Mouse (Mus musculus): ENCODE measurements around the gene Med7. TPM values are rescaled to one million over a fixed set of nuclear protein-coding genes. Genes with fewer than 3 reads are reported as not detected.

Med7 gene
- total RNA-seq, 2 experiments from 2014 or later = 14.7 to 14.8 TPM

GRCm38 (mm10) chr11:46480517-46480916 lies 43.8 kb downstream of the Med7 start:
- DNase-seq = no peak
- intact Hi-C loops (cut with DNase I) = no loop called here

GRCm38 (mm10) chr11:46488231-46488630 lies 51.5 kb downstream of the Med7 start:
- intact Hi-C loops (cut with DNase I) = no loop called here
- DNase-seq = no peak

- intact Hi-C loops (cut with DNase I) = no loop called here
- DNase-seq = no peak
Observed at GRCm38 (mm10) chr11:46488650-46489049, 51.9 kb downstream of the Med7 start.

Other genes starting within 250 kb of the Med7 start
- not detected for gene Fndc9, start 201.4 kb upstream of the Med7 start, total RNA-seq (2021)
- gene Cyfip2, start 124.1 kb upstream of the Med7 start, total RNA-seq (2021) = 1 to 10 TPM; 1.5 to 1.7 TPM
- gene Itk, start 47.4 kb upstream of the Med7 start, total RNA-seq (2021) = 1 to 10 TPM in 1 of 2 experiments, not detected in 1; 1.1 TPM
- gene Fam71b, start 40.4 kb upstream of the Med7 start, total RNA-seq (2021) = not detected
- gene Havcr2, start 18.0 kb downstream of the Med7 start, total RNA-seq (2021) = not detected
- not detected for gene Gm12169, start 87.3 kb downstream of the Med7 start, total RNA-seq (2021)
- gene BC053393, start 134.6 kb downstream of the Med7 start, total RNA-seq (2021) = not detected
- not detected for gene Dppa1, start 192.3 kb downstream of the Med7 start, total RNA-seq (2021)

Measured in gastrocnemius, postnatal 36 days (tissue).